Mouse (Mus musculus) left cerebral cortex, postnatal 14 days (tissue): ENCODE measurements at regions not wholly inside any gene's neighbourhood (a gene's known extent, or its start where the extent isn't known, plus 50 kb on each side); places are given as distances from the start of the nearest gene placed in this dataset.
A peak's percentile ranks its signal among the peaks of the same experiment; 100 is the strongest.
"Not testable (repeated sequence)": the region's sequence is repeated elsewhere in the genome, so short reads cannot be mapped to it uniquely, and the experiment has no call there.

Source experiments
- DNase-seq, 2 experiments: peaks; one replicate each; pipeline ENCODE4 v3.0.0; 2021 to 2022; ENCODE audit warnings: low spot score in 2 of 2, mixed read lengths in 1 of 2
- intact Hi-C: fragments of 180-260 bp; cut with DNase I; formaldehyde crosslinking; loops from one replicate; pipeline ENCODE4 v1.15.1; 2025

- peak; percentile 40 to 46 for DNase-seq
- intact Hi-C loops: loop anchor here (10.0 kb wide), 1 partner anchor 473 kb away; the partner anchor contains the start of gene Dpp10
Measured at GRCm38 (mm10) chr1:124517543-124518171, 472.3 kb upstream of the Dpp10 start.

GRCm38 (mm10) chr1:124510492-124510891 lies 465.1 kb upstream of the Dpp10 start:
- no peak for DNase-seq
- intact Hi-C loops: loop anchor here (10.0 kb wide), 1 partner anchor 466 kb away; the partner anchor contains the start of gene Dpp10

- intact Hi-C loops: no loop called here
- DNase-seq: no peak
Measured at GRCm38 (mm10) chr1:124488456-124488855, 443.1 kb upstream of the Dpp10 start.

GRCm38 (mm10) chr1:124487965-124488364 lies 442.6 kb upstream of the Dpp10 start:
- intact Hi-C loops: no loop called here

GRCm38 (mm10) chr1:124450128-124450527 lies 404.8 kb upstream of the Dpp10 start:
- peak; percentile 14 to 46 for DNase-seq

More at GRCm38 (mm10) chr1:124487965-124488364, 442.6 kb upstream of the Dpp10 start:
- no peak for DNase-seq

GRCm38 (mm10) chr1:124439526-124439925 lies 394.2 kb upstream of the Dpp10 start:
- intact Hi-C loops: no loop called here
- no peak for DNase-seq

More at GRCm38 (mm10) chr1:124450128-124450527, 404.8 kb upstream of the Dpp10 start:
- intact Hi-C loops: no loop called here

- intact Hi-C loops: no loop called here
- DNase-seq: no peak
Measured at GRCm38 (mm10) chr1:124435850-124436249, 390.5 kb upstream of the Dpp10 start.

- DNase-seq: no peak
- intact Hi-C loops: no loop called here
Measured at GRCm38 (mm10) chr1:124429583-124429982, 384.2 kb upstream of the Dpp10 start.

- intact Hi-C loops: no loop called here
- DNase-seq: no peak
Measured at GRCm38 (mm10) chr1:124416762-124417161, 371.4 kb upstream of the Dpp10 start.

GRCm38 (mm10) chr1:124410236-124410635 lies 364.9 kb upstream of the Dpp10 start:
- DNase-seq: no peak
- intact Hi-C loops: no loop called here

GRCm38 (mm10) chr1:124409781-124410180 lies 364.4 kb upstream of the Dpp10 start:
- peak in 1 of 2 experiments; percentile 6 for DNase-seq
- intact Hi-C loops: no loop called here

- intact Hi-C loops: no loop called here
- DNase-seq: peak; percentile 4 to 5
Measured at GRCm38 (mm10) chr1:124369604-124370003, 324.2 kb upstream of the Dpp10 start.

GRCm38 (mm10) chr1:124348491-124348890 lies 303.1 kb upstream of the Dpp10 start:
- DNase-seq, intact Hi-C loops: not testable (repeated sequence)

GRCm38 (mm10) chr1:124339444-124339843 lies 294.1 kb upstream of the Dpp10 start:
- DNase-seq: peak in 1 of 2 experiments; percentile 12
- intact Hi-C loops: no loop called here

- intact Hi-C loops: no loop called here
- no peak for DNase-seq
Measured at GRCm38 (mm10) chr1:124338648-124339047, 293.3 kb upstream of the Dpp10 start.

GRCm38 (mm10) chr1:124332294-124332693 lies 286.9 kb upstream of the Dpp10 start:
- DNase-seq: peak in 1 of 2 experiments; percentile 12
- intact Hi-C loops: no loop called here
